Mouse (Mus musculus): ENCODE measurements around the gene Lamb2. TPM values are rescaled to one million over a fixed set of nuclear protein-coding genes. Genes with fewer than 3 reads are reported as not detected.

Gene Lamb2
- polyA plus RNA-seq, 1 experiment = 0.02 TPM

- Histone ChIP-seq H3K27me3 (ENCODE audit: control insufficient read depth) (no peaks in the 10 kb centered on the region), H3K9me3 (ENCODE audit: control insufficient read depth, low read length) (peaks cover 8% of the 10 kb centered on the region), H3K4me3 (replicated peaks) (no peak overlapping the region), H3K4me1 (ENCODE audit: control insufficient read depth) (peaks cover 63% of the 10 kb centered on the region), H3K36me3 (ENCODE audit: control insufficient read depth) (peaks cover 3% of the 10 kb centered on the region; the same call in 1 of the 2 replicates)
- TF ChIP-seq TAL1 (IDR thresholded peaks at IDR 0.05; ENCODE audit: low read length) = no peak
- TF ChIP-seq GATA1 (IDR thresholded peaks at IDR 0.05; ENCODE audit: low read length) = no peak
These were observed 22.6 kb upstream of the Lamb2 start for GRCm38 (mm10) chr9:108456953-108457352.

GRCm38 (mm10) chr9:108459939-108460318 is 19.6 kb upstream of the Lamb2 start:
- peaks cover 44% of the 10 kb centered on the region for H3K4me1 ChIP-seq (ENCODE audit: control insufficient read depth)
- H3K9me3 ChIP-seq (ENCODE audit: control insufficient read depth, low read length) = peaks cover 6% of the 10 kb centered on the region
- H3K4me3 ChIP-seq (replicated peaks) = peak overlapping the region; percentile 82
- no peak for TF ChIP-seq TAL1 (IDR thresholded peaks at IDR 0.05; ENCODE audit: low read length)
- no peak for TF ChIP-seq GATA1 (IDR thresholded peaks at IDR 0.05; ENCODE audit: low read length)
- H3K36me3 ChIP-seq (ENCODE audit: control insufficient read depth) = peaks cover 31% of the 10 kb centered on the region
- H3K27me3 ChIP-seq (ENCODE audit: control insufficient read depth) = no peaks in the 10 kb centered on the region

- TF ChIP-seq TAL1 (IDR thresholded peaks at IDR 0.05; ENCODE audit: low read length) = no peak
- Histone ChIP-seq H3K27me3 (ENCODE audit: control insufficient read depth) (no peaks in the 10 kb centered on the region), H3K36me3 (ENCODE audit: control insufficient read depth) (peaks cover 37% of the 10 kb centered on the region), H3K9me3 (ENCODE audit: control insufficient read depth, low read length) (peaks cover 6% of the 10 kb centered on the region; the same call in 1 of the 2 replicates), H3K4me3 (replicated peaks) (peak within 1 kb of the TSS; percentile 82), H3K4me1 (ENCODE audit: control insufficient read depth) (peaks cover 41% of the 10 kb centered on the region)
These were observed 19.0 kb upstream of the Lamb2 start, which contains the start of gene Ccdc71 for GRCm38 (mm10) chr9:108460319-108461178. TSS of gene Ccdc71 (plus strand) at chr9:108460527.

- peaks cover 6% of the 10 kb centered on the region; the same call in 1 of the 2 replicates for H3K9me3 ChIP-seq (ENCODE audit: control insufficient read depth, low read length)
- H3K4me1 ChIP-seq (ENCODE audit: control insufficient read depth) = peaks cover 35% of the 10 kb centered on the region
- peak within 1 kb of the TSS; percentile 82 for H3K4me3 ChIP-seq (replicated peaks)
- no peak for TF ChIP-seq GATA1 (IDR thresholded peaks at IDR 0.05; ENCODE audit: low read length)
- TF ChIP-seq TAL1 (IDR thresholded peaks at IDR 0.05; ENCODE audit: low read length) = no peak
- H3K27me3 ChIP-seq (ENCODE audit: control insufficient read depth) = no peaks in the 10 kb centered on the region
- peaks cover 43% of the 10 kb centered on the region for H3K36me3 ChIP-seq (ENCODE audit: control insufficient read depth)
These were observed 18.3 kb upstream of the Lamb2 start, which contains the start of gene Klhdc8b for GRCm38 (mm10) chr9:108461181-108461631. TSS of gene Klhdc8b (minus strand) at chr9:108461581.

GRCm38 (mm10) chr9:108461675-108462074 is 17.9 kb upstream of the Lamb2 start:
- H3K4me3 ChIP-seq (replicated peaks) = peak overlapping the region; percentile 82
- peaks cover 45% of the 10 kb centered on the region for H3K36me3 ChIP-seq (ENCODE audit: control insufficient read depth)
- H3K4me1 ChIP-seq (ENCODE audit: control insufficient read depth) = peaks cover 32% of the 10 kb centered on the region
- H3K9me3 ChIP-seq (ENCODE audit: control insufficient read depth, low read length) = peaks cover 6% of the 10 kb centered on the region; the same call in 1 of the 2 replicates
- no peak for TF ChIP-seq TAL1 (IDR thresholded peaks at IDR 0.05; ENCODE audit: low read length)
- TF ChIP-seq GATA1 (IDR thresholded peaks at IDR 0.05; ENCODE audit: low read length) = no peak
- no peaks in the 10 kb centered on the region for H3K27me3 ChIP-seq (ENCODE audit: control insufficient read depth)

- Histone ChIP-seq H3K36me3 (ENCODE audit: control insufficient read depth) (peaks cover 45% of the 10 kb centered on the region), H3K9me3 (ENCODE audit: control insufficient read depth, low read length) (peaks cover 6% of the 10 kb centered on the region; the same call in 1 of the 2 replicates)
- TF ChIP-seq GATA1 (IDR thresholded peaks at IDR 0.05; ENCODE audit: low read length) = no peak
- no peak for TF ChIP-seq TAL1 (IDR thresholded peaks at IDR 0.05; ENCODE audit: low read length)
These were observed 17.3 kb upstream of the Lamb2 start for GRCm38 (mm10) chr9:108462192-108462591.

GRCm38 (mm10) chr9:108463713-108464112 is 15.8 kb upstream of the Lamb2 start:
- Histone ChIP-seq H3K36me3 (ENCODE audit: control insufficient read depth) (peaks cover 45% of the 10 kb centered on the region), H3K4me3 (replicated peaks) (no peak overlapping the region), H3K4me1 (ENCODE audit: control insufficient read depth) (peaks cover 29% of the 10 kb centered on the region), H3K27me3 (ENCODE audit: control insufficient read depth) (no peaks in the 10 kb centered on the region), H3K9me3 (ENCODE audit: control insufficient read depth, low read length) (peaks cover 6% of the 10 kb centered on the region; the same call in 1 of the 2 replicates)
- TF ChIP-seq TAL1 (IDR thresholded peaks at IDR 0.05; ENCODE audit: low read length) = no peak
- no peak for TF ChIP-seq GATA1 (IDR thresholded peaks at IDR 0.05; ENCODE audit: low read length)

More at GRCm38 (mm10) chr9:108462192-108462591, 17.3 kb upstream of the Lamb2 start:
- Histone ChIP-seq H3K4me1 (ENCODE audit: control insufficient read depth) (peaks cover 32% of the 10 kb centered on the region), H3K27me3 (ENCODE audit: control insufficient read depth) (no peaks in the 10 kb centered on the region), H3K4me3 (replicated peaks) (no peak overlapping the region)

GRCm38 (mm10) chr9:108466219-108466618 is 13.3 kb upstream of the Lamb2 start:
- no peak for TF ChIP-seq GATA1 (IDR thresholded peaks at IDR 0.05; ENCODE audit: low read length)
- TF ChIP-seq TAL1 (IDR thresholded peaks at IDR 0.05; ENCODE audit: low read length) = no peak
- peaks cover 13% of the 10 kb centered on the region for H3K4me1 ChIP-seq (ENCODE audit: control insufficient read depth)
- no peaks in the 10 kb centered on the region for H3K27me3 ChIP-seq (ENCODE audit: control insufficient read depth)
- H3K4me3 ChIP-seq (replicated peaks) = no peak overlapping the region
- H3K9me3 ChIP-seq (ENCODE audit: control insufficient read depth, low read length) = no peaks in the 10 kb centered on the region
- H3K36me3 ChIP-seq (ENCODE audit: control insufficient read depth) = peaks cover 45% of the 10 kb centered on the region

GRCm38 (mm10) chr9:108469430-108469829 is 10.1 kb upstream of the Lamb2 start:
- no peak for TF ChIP-seq GATA1 (IDR thresholded peaks at IDR 0.05; ENCODE audit: low read length)
- no peak for TF ChIP-seq TAL1 (IDR thresholded peaks at IDR 0.05; ENCODE audit: low read length)
- Histone ChIP-seq H3K9me3 (ENCODE audit: control insufficient read depth, low read length) (no peaks in the 10 kb centered on the region), H3K27me3 (ENCODE audit: control insufficient read depth) (0 out of 2 replicates have a peak, but pooled peaks cover 2% of the 10 kb centered on the region), H3K36me3 (ENCODE audit: control insufficient read depth) (peaks cover 19% of the 10 kb centered on the region), H3K4me3 (replicated peaks) (no peak overlapping the region), H3K4me1 (ENCODE audit: control insufficient read depth) (no peaks in the 10 kb centered on the region)
